ENCODE assay signal across 24 mouse cellular contexts in genomic region chr12:118025771-118026170, GRCm38 (mm10).
"Had no signal": no experiment of that assay in that cellular context is flagged by ENCODE, and none has a peak within 500 bp of the region (broad histone marks: within the 10 kb centered on the region; RNA-seq: fewer than 3 reads in every experiment).

No protein-coding gene starts in this region.

- H3K9ac ChIP-seq: heart, embryonic 12.5 days; hindbrain, embryonic 13.5 days; intestine, embryonic 15.5 days; kidney, embryonic 15.5 days; limb, embryonic 13.5 days; limb, embryonic 15.5 days; liver, embryonic 12.5 days; liver, embryonic 14.5 days had no signal

- H3K9me3 ChIP-seq: heart, embryonic 10.5 days; heart, embryonic 12.5 days; hindbrain, embryonic 13.5 days; intestine, embryonic 15.5 days; kidney, embryonic 15.5 days; limb, embryonic 13.5 days; limb, embryonic 15.5 days; liver, embryonic 12.5 days had no signal

- H3K36me3 ChIP-seq: heart, embryonic 10.5 days; heart, embryonic 12.5 days; hindbrain, embryonic 13.5 days; intestine, embryonic 15.5 days; kidney, embryonic 15.5 days; limb, embryonic 13.5 days; limb, embryonic 15.5 days; liver, embryonic 12.5 days had no signal

- H3K4me3 ChIP-seq: heart, embryonic 10.5 days; heart, embryonic 12.5 days; hindbrain, embryonic 13.5 days; intestine, embryonic 15.5 days; kidney, embryonic 15.5 days; limb, embryonic 13.5 days; limb, embryonic 15.5 days; liver, embryonic 12.5 days had no signal

- ATAC-seq: forebrain, embryonic 16.5 days; hindbrain, embryonic 16.5 days; inflammation-experienced regulatory T-cells, adult 6 months; intestine, embryonic 15.5 days; liver, embryonic 12.5 days had no signal

- H3K4me2 ChIP-seq: heart, embryonic 12.5 days; hindbrain, embryonic 13.5 days; intestine, embryonic 15.5 days; kidney, embryonic 15.5 days; limb, embryonic 13.5 days; limb, embryonic 15.5 days; liver, embryonic 12.5 days had no signal

- H3K4me1 ChIP-seq: heart, embryonic 10.5 days; hindbrain, embryonic 13.5 days; intestine, embryonic 15.5 days; kidney, embryonic 15.5 days; limb, embryonic 13.5 days; limb, embryonic 15.5 days; liver, embryonic 12.5 days had no signal

- DNase-seq: heart, adult 18-20 months; heart, postnatal 14 days; heart, postnatal 36 days; kidney, adult 11 months; kidney, adult 2 months; kidney, adult 9 months; kidney, postnatal 14 days; kidney, postnatal 36 days; layer of hippocampus, adult 9-11 months; layer of hippocampus, postnatal 36 days; left cerebral cortex, postnatal 4 days had no signal

- H3K27ac ChIP-seq: heart, embryonic 10.5 days; hindbrain, embryonic 13.5 days; intestine, embryonic 15.5 days; kidney, embryonic 15.5 days; kidney, postnatal 0 days; limb, embryonic 13.5 days; limb, embryonic 15.5 days; liver, embryonic 12.5 days; liver, embryonic 14.5 days had no signal

- H3K27me3 ChIP-seq: intestine, embryonic 15.5 days; kidney, embryonic 15.5 days; limb, embryonic 13.5 days; limb, embryonic 15.5 days; liver, embryonic 12.5 days had no signal
